In genomic region chr12:86911482-86911931, GRCm38 (mm10) we compare ENCODE assay signal across 9 mouse cellular contexts. TPM values are rescaled to one million over a fixed set of nuclear protein-coding genes. Genes with fewer than 3 reads are reported as not detected.
DNase-seq lines count a peak whose midpoint lies in the region; ATAC-seq and TF ChIP-seq lines count a peak whose summit lies in the region.
"Had no signal": no experiment of that assay in that cellular context is flagged by ENCODE, and none has a peak within 500 bp of the region (broad histone marks: within the 10 kb centered on the region; RNA-seq: fewer than 3 reads in every experiment).

No protein-coding gene starts in this region.

- DNase-seq in heart, postnatal 4 days = no peak
- peak; percentile 85 to 89 for DNase-seq in layer of hippocampus, postnatal 10 days (ENCODE audit: low spot score in 2 of 2)
- no peak for DNase-seq in urinary bladder, postnatal 10 days (ENCODE audit: low spot score)
- DNase-seq in urinary bladder, postnatal 4 days (ENCODE audit: low spot score in 2 of 2) = no peak
- no peak for DNase-seq in lung, adult 18-20 months

- H3K27me3 ChIP-seq in heart, embryonic 14.5 days (ENCODE audit: control insufficient read depth, insufficient read depth, low read length) = no peaks in the 10 kb centered on the region
- H3K27me3 ChIP-seq in embryonic facial prominence, embryonic 13.5 days = peaks cover 8% of the 10 kb centered on the region; the same call in 1 of the 2 replicates
- H3K27me3 ChIP-seq: CH12.LX had no signal

- TF ChIP-seq CTCF in olfactory bulb, adult 2 months (IDR thresholded peaks at IDR 0.05; ENCODE audit: insufficient read depth, low read depth, low read length) = no peak

- H3K36me3 ChIP-seq in heart, embryonic 14.5 days (ENCODE audit: control insufficient read depth, insufficient read depth, low read length) = no peaks in the 10 kb centered on the region
- H3K36me3 ChIP-seq in embryonic facial prominence, embryonic 13.5 days = no peaks in the 10 kb centered on the region

- no peak overlapping the region for H3K4me2 ChIP-seq in heart, embryonic 14.5 days (ENCODE audit: low read length)
- 0 out of 2 replicates have a peak overlapping the region, but pooled peaks have one; percentile 37 for H3K4me2 ChIP-seq in embryonic facial prominence, embryonic 13.5 days

- 0 out of 4 replicates have a peak overlapping the region, but pooled peaks of 1 of the 2 experiments have one; percentile 30 for H3K27ac ChIP-seq in heart, embryonic 14.5 days (replicated peaks in 1 of 2; ENCODE audit: control insufficient read depth in 1 of 2, insufficient read depth in 1 of 2, low read depth in 2 of 2, low read length in 2 of 2)
- H3K27ac ChIP-seq in embryonic facial prominence, embryonic 13.5 days = no peak overlapping the region; the same call in 1 of the 2 replicates
- H3K27ac ChIP-seq in olfactory bulb, adult 2 months (ENCODE audit: insufficient read depth, low read depth, low read length) = peak overlapping the region; percentile 97

- ATAC-seq in heart, embryonic 14.5 days (ENCODE audit: insufficient number of reproducible peaks, insufficient read depth, low FRiP score, low read depth) = peak; percentile 27; the same call in 1 of the 2 replicates
- no peak for ATAC-seq in embryonic facial prominence, embryonic 13.5 days (ENCODE audit: insufficient number of reproducible peaks, insufficient read depth, low FRiP score, low TSS enrichment, low read depth)

- no peaks in the 10 kb centered on the region for H3K9me3 ChIP-seq in heart, embryonic 14.5 days (ENCODE audit: control insufficient read depth, low read length)
- no peaks in the 10 kb centered on the region for H3K9me3 ChIP-seq in embryonic facial prominence, embryonic 13.5 days

- H3K4me1 ChIP-seq in heart, embryonic 14.5 days (ENCODE audit: control insufficient read depth in 2 of 2, insufficient read depth in 2 of 2, low read length in 2 of 2) = peaks cover 15 to 19% of the 10 kb centered on the region in 2 experiments; a peak in 3 of 4 replicates
- peaks cover 23% of the 10 kb centered on the region for H3K4me1 ChIP-seq in embryonic facial prominence, embryonic 13.5 days
- peaks cover 44% of the 10 kb centered on the region for H3K4me1 ChIP-seq in olfactory bulb, adult 2 months (ENCODE audit: control insufficient read depth, insufficient read depth, low read length)

- WGBS in heart, embryonic 14.5 days = 56% methylated on average over 10 of the region's 10 CpGs
- 35% methylated on average over 10 of the region's 10 CpGs for WGBS in embryonic facial prominence, embryonic 13.5 days
- 11% methylated on average over 10 of the region's 10 CpGs for WGBS in olfactory bulb, adult 2 months

- no peak overlapping the region for H3K9ac ChIP-seq in heart, embryonic 14.5 days (ENCODE audit: low read length)
- H3K9ac ChIP-seq in embryonic facial prominence, embryonic 13.5 days = no peak overlapping the region

- H3K4me3 ChIP-seq in heart, embryonic 14.5 days (ENCODE audit: control insufficient read depth in 1 of 2, insufficient read depth in 1 of 2, low read depth in 1 of 2, low read length in 2 of 2) = no peak overlapping the region
- no peak overlapping the region for H3K4me3 ChIP-seq in embryonic facial prominence, embryonic 13.5 days
- H3K4me3 ChIP-seq in olfactory bulb, adult 2 months (ENCODE audit: insufficient read depth, low read depth, low read length) = no peak overlapping the region

- no peak for TF ChIP-seq POLR2A in olfactory bulb, adult 2 months (IDR thresholded peaks at IDR 0.05; ENCODE audit: insufficient read depth, low read depth, low read length)

RNA-seq across cellular contexts. Expression of gene Irf2bpl, which starts 26.9 kb away (rescaled TPM):
- polyA plus RNA-seq in heart, embryonic 14.5 days (2014; fragmentation: Nextera tagmentation; extraction: Ambion mirVana) = 32.8 and 36.1 TPM in 2 replicates
- total RNA-seq in heart, postnatal 4 days (2021) = 10 to 100 TPM; 85.8 to 86.2 TPM
- 36.5 and 37.7 TPM in 2 replicates for polyA plus RNA-seq in embryonic facial prominence, embryonic 13.5 days (2015; fragmentation: Nextera tagmentation; extraction: Ambion mirVana)
- 10 to 100 TPM; 77.9 to 81.5 TPM for total RNA-seq in layer of hippocampus, postnatal 10 days (2021)
- polyA plus RNA-seq in olfactory bulb, adult 2 months (2012; ENCODE audit: insufficient read depth, insufficient read length, low replicate concordance, missing spikeins) = not detected in 2 replicates

RNA-seq across cellular contexts. Expression of gene Cipc, which starts 35.3 kb away (rescaled TPM):
- polyA plus RNA-seq in heart, embryonic 14.5 days (2014; fragmentation: Nextera tagmentation; extraction: Ambion mirVana) = 26.6 and 27.1 TPM in 2 replicates
- total RNA-seq in heart, postnatal 4 days (2021) = 10 to 100 TPM; 34.1 to 39.3 TPM
- 24.3 TPM in 2 replicates for polyA plus RNA-seq in embryonic facial prominence, embryonic 13.5 days (2015; fragmentation: Nextera tagmentation; extraction: Ambion mirVana)
- total RNA-seq in layer of hippocampus, postnatal 10 days (2021) = 10 to 100 TPM; 55.2 to 58.1 TPM
- polyA plus RNA-seq in olfactory bulb, adult 2 months (2012; ENCODE audit: insufficient read depth, insufficient read length, low replicate concordance, missing spikeins) = 112 TPM in 1 of 2 replicates, not detected in the other

Comparison
In these comparisons a context has a peak if more than half of its experiments do, and no peak if none do; other contexts are left out.
1. DNase-seq: peak in layer of hippocampus, postnatal 10 days (2 of 2); none in heart, postnatal 4 days (single experiment), urinary bladder, postnatal 10 days (single experiment), urinary bladder, postnatal 4 days (0 of 2) and lung, adult 18-20 months (0 of 2).
2. RNA of gene Irf2bpl, which starts 26.9 kb away (polyA plus RNA-seq): 36.5 to 37.7 TPM in embryonic facial prominence, embryonic 13.5 days and 32.8 to 36.1 TPM in heart, embryonic 14.5 days; not detected in olfactory bulb, adult 2 months; every median in the first group is over 10 times any median in the second.